Mouse (Mus musculus) hindbrain, embryonic 14.5 days (tissue): Measurements from ENCODE around the gene Clca2. TPM values are rescaled to one million over a fixed set of nuclear protein-coding genes. Genes with fewer than 3 reads are reported as not detected.
"Not testable (repeated sequence)": the region's sequence is repeated elsewhere in the genome, so short reads cannot be mapped to it uniquely, and the experiment has no call there.

Experiments
- ATAC-seq: fragments of 200-750 bp; cut with Nextera tagmentation; 2 replicates; pipeline ENCODE4 v1.8.0; 2017; ENCODE audit warnings: moderate number of reproducible peaks, mild to moderate bottlenecking, moderate TSS enrichment, moderate library complexity; ENCODE audit not compliant: low FRiP score
- DNase-seq: peaks from one replicate; pipeline ENCODE4 v3.0.0-alpha.2; 2015; ENCODE audit warnings: low spot score
- H3K27ac ChIP-seq: fragments of 300-500 bp; sonication (generic); 2 replicates; pipeline ENCODE4 v1.5.1; 2014; ENCODE audit warnings: mild to moderate bottlenecking, moderate library complexity
- H3K27me3 ChIP-seq: fragments of 300-500 bp; sonication (generic); 2 replicates; pipeline ENCODE4 v1.6.1; 2014; ENCODE audit warnings: mild to moderate bottlenecking, low read length, mixed read lengths; ENCODE audit not compliant: control insufficient read depth, insufficient read depth
- H3K36me3 ChIP-seq: fragments of 300-500 bp; sonication (generic); replicated peaks from 2 replicates; pipeline ENCODE4 v1.6.1; 2014; ENCODE audit not compliant: control insufficient read depth, insufficient read depth
- H3K4me1 ChIP-seq: fragments of 300-500 bp; sonication (generic); replicated peaks from 2 replicates; pipeline ENCODE4 v1.6.1; 2014; ENCODE audit warnings: antibody characterized with exemption, low read length, mixed read lengths; ENCODE audit not compliant: control insufficient read depth, insufficient read depth
- H3K4me2 ChIP-seq: fragments of 300-500 bp; sonication (generic); replicated peaks from 2 replicates; pipeline ENCODE4 v1.6.1; 2014; ENCODE audit warnings: mild to moderate bottlenecking, moderate library complexity
- H3K4me3 ChIP-seq: fragments of 300-500 bp; sonication (generic); replicated peaks from 2 replicates; pipeline ENCODE4 v1.5.1; 2014; ENCODE audit warnings: mild to moderate bottlenecking, low read length
- H3K9ac ChIP-seq: fragments of 300-500 bp; sonication (generic); 2 replicates; pipeline ENCODE4 v1.6.1; 2014
- H3K9me3 ChIP-seq: fragments of 300-500 bp; sonication (generic); 2 replicates; pipeline ENCODE4 v1.6.1; 2016; ENCODE audit warnings: low read length; ENCODE audit not compliant: control insufficient read depth
- WGBS: fragments of 180-500 bp; shearing (Covaris S2); extraction: QIAGEN DNeasy Blood & Tissue Kit; methylation state at CpG from one replicate; pipeline ENCODE4 v1.1.7; 2014; 5-methylcytosine and 5-hydroxymethylcytosine counted together
- polyA plus RNA-seq: library from polyadenylated mRNA; unstranded; fragments of >200 nt; fragmentation: Nextera tagmentation; extraction: Ambion mirVana; gene quantifications from 2 replicates; pipeline ENCODE4 v1.2.1, GENCODE M21; 2014

The Clca2 gene
- polyA plus RNA-seq, 1 experiment from 2014 or later: 0.08 TPM

DNA sequence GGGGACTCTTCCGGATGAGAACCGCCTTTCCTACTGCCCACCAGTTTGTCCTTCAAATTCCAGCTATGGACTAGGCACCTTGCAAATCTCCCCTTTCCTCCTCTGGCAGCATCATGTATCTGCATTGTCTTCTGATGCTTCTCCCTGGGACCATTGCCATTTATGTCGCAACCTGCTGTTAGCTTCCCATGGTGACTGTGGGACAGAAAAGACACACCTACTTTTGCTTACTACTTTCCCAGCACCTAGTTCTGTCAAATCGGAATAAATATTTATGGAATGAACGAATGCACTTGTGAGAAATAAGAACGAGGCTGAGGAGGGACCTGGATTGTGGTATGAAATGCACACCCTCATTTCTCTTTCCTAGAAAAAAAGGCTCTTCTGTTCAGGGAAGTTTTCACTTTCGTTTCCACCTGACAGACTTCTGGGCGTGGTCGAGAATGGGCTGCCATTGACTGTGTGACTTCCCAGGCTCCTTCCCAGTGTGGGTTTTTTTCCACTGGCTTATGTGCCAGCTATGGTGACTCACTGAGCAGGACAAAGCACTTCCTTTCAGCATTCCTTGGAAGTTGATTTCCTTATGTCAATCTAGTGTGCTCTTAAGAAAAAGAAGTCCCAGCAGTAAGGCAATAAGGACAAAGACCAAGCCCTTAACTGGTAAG lies 2.8 kb upstream of the Clca2 start:
- WGBS: 84% methylated on average over 9 of the region's 9 CpGs
- Histone ChIP-seq H3K9ac (no peak overlapping the region), H3K4me2 (no peak overlapping the region), H3K36me3 (no peaks in the 10 kb centered on the region), H3K27ac (no peak overlapping the region), H3K9me3 (no peaks in the 10 kb centered on the region), H3K27me3 (no peaks in the 10 kb centered on the region), H3K4me3 (no peak overlapping the region), H3K4me1 (no peaks in the 10 kb centered on the region)
- no peak for ATAC-seq
- no peak for DNase-seq

DNA sequence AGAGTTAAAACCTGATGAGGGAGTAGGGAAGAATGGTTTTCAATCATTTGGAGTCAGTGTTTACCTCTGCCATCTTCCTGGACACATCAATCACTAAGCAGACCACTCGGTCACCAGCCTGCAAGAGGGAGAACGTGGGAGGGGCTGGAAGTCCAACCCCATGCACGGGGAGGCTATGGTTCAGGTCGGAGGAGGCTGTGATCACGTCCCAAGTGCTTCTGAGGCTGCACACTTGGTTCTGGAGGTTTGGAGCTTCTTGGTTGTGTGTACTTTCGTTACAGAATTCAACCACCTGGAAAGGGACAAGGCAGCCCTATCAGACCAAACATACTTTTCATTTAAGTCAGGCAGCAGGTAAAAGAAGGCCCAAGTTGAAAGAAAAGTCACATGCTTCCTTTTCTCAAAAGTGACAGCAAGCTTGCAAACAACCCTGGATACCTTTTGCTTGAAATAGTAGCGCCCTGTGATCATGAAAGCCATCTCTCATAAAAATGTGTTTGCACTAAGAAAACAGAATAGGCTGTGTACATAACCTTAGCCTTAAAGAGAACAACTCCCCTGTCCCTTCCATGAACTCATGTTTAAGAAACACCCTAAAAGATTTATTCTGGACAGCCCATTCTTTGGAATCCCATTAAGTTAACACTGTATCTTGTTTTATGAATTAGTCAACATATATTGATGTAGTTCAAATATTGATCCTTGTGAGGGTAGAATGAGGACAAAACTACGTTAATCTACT lies 11.2 kb downstream of the Clca2 start:
- ATAC-seq: no peak
- Histone ChIP-seq H3K27me3 (no peaks in the 10 kb centered on the region), H3K4me2 (no peak overlapping the region), H3K9ac (no peak overlapping the region), H3K9me3 (no peaks in the 10 kb centered on the region), H3K4me1 (no peaks in the 10 kb centered on the region), H3K36me3 (no peaks in the 10 kb centered on the region), H3K27ac (no peak overlapping the region), H3K4me3 (no peak overlapping the region)
- DNase-seq: no peak
- WGBS: 78% methylated on average over 8 of the region's 8 CpGs

DNA sequence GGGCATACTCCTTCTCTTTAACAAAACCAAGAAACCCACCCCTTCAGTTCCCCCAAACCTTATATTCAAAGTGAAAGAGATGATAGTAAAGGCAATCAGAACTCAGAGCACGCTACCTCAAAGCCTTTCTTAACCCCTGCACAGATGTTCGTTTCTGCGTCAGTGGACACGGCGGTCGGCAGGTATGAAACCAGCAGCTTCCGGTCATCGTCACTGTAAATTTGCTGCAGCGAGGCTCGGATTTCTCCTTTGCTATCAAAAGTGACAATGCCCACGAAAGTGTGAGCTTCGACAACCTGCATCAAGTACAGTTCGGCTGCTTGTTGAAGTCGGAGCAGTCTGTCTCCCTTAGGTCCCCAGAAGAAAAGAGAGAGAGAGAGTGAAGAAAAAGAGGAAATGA lies 13.1 kb downstream of the Clca2 start:
- H3K27ac ChIP-seq: no peak overlapping the region
- no peaks in the 10 kb centered on the region for H3K27me3 ChIP-seq
- no peaks in the 10 kb centered on the region for H3K4me1 ChIP-seq
- no peaks in the 10 kb centered on the region for H3K36me3 ChIP-seq
- no peak for DNase-seq
- ATAC-seq: no peak
- WGBS: 97% methylated on average over 14 of the region's 14 CpGs
- no peak overlapping the region for H3K4me3 ChIP-seq
- no peaks in the 10 kb centered on the region for H3K9me3 ChIP-seq
- H3K9ac ChIP-seq: no peak overlapping the region
- no peak overlapping the region for H3K4me2 ChIP-seq

DNA sequence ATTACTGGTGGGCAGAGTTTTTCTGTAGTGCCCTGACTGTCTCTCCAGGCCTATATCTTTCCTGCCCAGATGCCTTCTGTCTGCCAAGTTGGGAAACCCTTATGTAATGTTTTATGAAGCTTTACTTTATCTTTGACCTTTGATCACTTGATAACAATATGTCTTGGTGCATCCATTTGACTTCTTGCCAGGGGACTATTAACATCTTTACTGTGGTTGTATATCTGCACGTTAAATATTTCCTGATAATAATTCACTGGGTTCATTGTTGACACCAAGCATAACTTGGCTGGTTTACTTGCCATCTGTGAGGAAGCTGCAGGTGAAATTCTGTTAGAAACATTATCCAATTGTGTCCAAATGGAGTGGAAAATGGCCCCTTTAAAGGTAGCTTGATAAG lies 16.2 kb downstream of the Clca2 start:
- whole genome bisulfite sequencing: 87% methylated on average over 1 of the region's 1 CpGs
- no peaks in the 10 kb centered on the region for H3K9me3 ChIP-seq

DNA sequence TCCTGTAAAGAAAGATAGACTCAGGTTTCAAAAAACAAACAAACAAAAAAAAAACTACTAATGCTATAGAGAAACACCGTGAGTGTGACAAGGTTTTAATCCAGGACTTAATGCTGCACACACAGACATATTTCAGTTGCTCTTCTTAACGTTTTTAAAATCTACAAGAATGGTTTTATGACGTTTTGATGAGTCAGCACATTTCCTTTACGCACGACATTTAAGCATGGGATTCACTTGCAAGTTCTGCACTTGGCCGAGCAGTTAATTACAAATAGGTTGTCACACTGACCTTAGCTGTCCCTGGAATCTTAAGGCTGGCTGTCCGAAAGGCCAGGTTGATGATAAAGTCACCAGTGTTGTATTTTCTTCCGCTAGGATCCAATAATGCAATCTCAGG lies 18.3 kb downstream of the Clca2 start:
- Histone ChIP-seq H3K36me3 (no peaks in the 10 kb centered on the region), H3K27ac (no peak overlapping the region), H3K4me1 (no peaks in the 10 kb centered on the region), H3K27me3 (no peaks in the 10 kb centered on the region), H3K9me3 (no peaks in the 10 kb centered on the region), H3K9ac (no peak overlapping the region), H3K4me3 (no peak overlapping the region), H3K4me2 (no peak overlapping the region)
- ATAC-seq (no peak), DNase-seq (no peak)
- WGBS: 86% methylated on average over 8 of the region's 8 CpGs

More for the DNA sequence above, 16.2 kb downstream of the Clca2 start:
- ATAC-seq (no peak), DNase-seq (no peak)
- no peak overlapping the region for H3K9ac ChIP-seq
- no peak overlapping the region for H3K4me3 ChIP-seq
- H3K27me3 ChIP-seq: no peaks in the 10 kb centered on the region
- H3K4me2 ChIP-seq: no peak overlapping the region
- H3K36me3 ChIP-seq: no peaks in the 10 kb centered on the region
- H3K4me1 ChIP-seq: no peaks in the 10 kb centered on the region
- H3K27ac ChIP-seq: no peak overlapping the region

DNA sequence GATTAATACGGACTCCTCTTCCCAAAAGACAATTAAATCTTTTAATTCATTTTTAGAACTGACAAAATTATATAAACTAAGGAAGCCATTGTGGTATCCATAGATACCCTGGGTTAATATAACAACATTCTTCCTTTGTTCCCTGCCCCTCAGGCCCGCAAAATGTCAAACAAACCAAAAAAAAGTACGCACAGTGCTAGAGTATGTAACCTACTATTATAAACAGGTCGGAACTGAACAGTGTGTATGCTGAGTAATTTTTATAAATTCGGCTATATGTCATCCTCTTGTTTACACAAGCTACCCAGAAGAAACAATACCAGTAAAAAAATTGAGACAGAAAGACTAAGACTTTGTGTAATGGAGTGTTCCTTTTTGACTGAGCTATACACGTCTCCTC lies 20.8 kb downstream of the Clca2 start:
- DNase-seq (no peak), ATAC-seq (no peak)
- Histone ChIP-seq H3K4me2 (no peak overlapping the region), H3K27me3 (no peaks in the 10 kb centered on the region), H3K9me3 (no peaks in the 10 kb centered on the region), H3K36me3 (no peaks in the 10 kb centered on the region), H3K27ac (no peak overlapping the region), H3K9ac (no peak overlapping the region), H3K4me1 (no peaks in the 10 kb centered on the region), H3K4me3 (no peak overlapping the region)
- 89% methylated on average over 6 of the region's 6 CpGs for WGBS

DNA sequence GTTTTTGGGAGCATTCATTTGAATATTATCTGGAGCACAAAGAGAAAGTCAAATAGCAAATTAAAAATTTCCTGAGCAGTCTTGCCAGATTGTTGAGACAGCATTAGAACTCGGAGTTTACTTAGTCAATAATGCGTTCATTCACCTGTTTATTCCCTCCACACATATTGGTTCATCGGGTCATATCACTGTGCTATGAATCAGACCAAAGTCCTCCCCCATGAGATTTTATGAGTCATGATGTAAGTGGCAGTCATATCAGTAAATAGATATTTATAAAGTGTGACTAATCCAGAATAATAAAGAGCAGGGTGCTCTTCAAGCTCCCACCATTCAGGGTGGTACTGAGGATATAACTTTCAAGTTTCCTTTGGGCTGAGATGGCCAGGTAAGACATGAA lies 26.9 kb downstream of the Clca2 start:
- H3K4me1 ChIP-seq: no peaks in the 10 kb centered on the region
- H3K27me3 ChIP-seq: no peaks in the 10 kb centered on the region
- no peaks in the 10 kb centered on the region for H3K36me3 ChIP-seq
- no peak overlapping the region for H3K4me3 ChIP-seq
- H3K4me2 ChIP-seq: no peak overlapping the region
- ATAC-seq (no peak), DNase-seq (no peak)
- no peaks in the 10 kb centered on the region for H3K9me3 ChIP-seq
- no peak overlapping the region for H3K9ac ChIP-seq
- H3K27ac ChIP-seq: no peak overlapping the region
- 93% methylated on average over 3 of the region's 3 CpGs for WGBS

DNA sequence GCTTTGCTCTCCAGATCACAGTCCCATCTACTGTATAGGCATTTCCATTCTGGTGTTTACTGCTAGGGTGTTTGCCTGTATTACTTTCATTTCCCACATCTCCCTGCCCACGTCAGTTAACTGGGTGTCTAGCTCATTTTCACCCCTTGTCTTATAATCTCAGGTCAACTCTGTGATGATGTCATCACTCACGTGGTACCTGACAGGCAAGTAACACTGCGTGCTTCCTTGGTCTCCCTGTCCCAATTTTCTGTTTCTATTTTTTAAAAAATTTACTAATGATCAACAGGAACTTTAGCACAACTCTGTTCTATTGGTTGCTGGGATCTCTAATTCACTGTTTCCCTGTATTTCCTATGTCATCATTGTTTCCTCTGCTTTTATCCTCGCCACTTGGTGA lies 30.3 kb downstream of the Clca2 start:
- DNase-seq (no peak), ATAC-seq (no peak)
- 85% methylated on average over 4 of the region's 4 CpGs for WGBS
- Histone ChIP-seq H3K27me3 (no peaks in the 10 kb centered on the region), H3K36me3 (no peaks in the 10 kb centered on the region), H3K9ac (no peak overlapping the region), H3K4me2 (no peak overlapping the region), H3K4me1 (no peaks in the 10 kb centered on the region), H3K4me3 (no peak overlapping the region), H3K27ac (no peak overlapping the region), H3K9me3 (no peaks in the 10 kb centered on the region)

DNA sequence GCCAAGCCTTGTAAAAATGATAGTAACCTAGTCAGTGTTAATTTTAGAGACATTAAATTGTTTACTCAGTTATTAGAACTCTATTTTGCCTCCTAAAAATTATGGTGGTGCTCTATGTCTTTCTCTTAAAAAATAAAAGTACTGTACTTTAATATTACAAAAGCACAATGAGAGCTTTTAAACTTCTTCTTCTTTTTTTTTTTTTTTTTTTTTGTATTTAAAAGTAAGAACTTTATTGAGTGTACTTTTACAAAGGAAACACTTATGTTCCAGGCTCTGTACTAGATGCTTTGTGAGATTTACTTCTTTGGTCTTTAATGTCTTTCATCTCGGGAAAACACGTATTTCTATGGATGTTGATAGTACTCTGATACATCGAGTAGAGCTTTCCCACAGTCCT lies 44.1 kb downstream of the Clca2 start:
- not testable (repeated sequence) for H3K9me3 ChIP-seq, DNase-seq, H3K4me1 ChIP-seq, H3K27ac ChIP-seq, H3K27me3 ChIP-seq, H3K9ac ChIP-seq, H3K4me3 ChIP-seq, H3K36me3 ChIP-seq, ATAC-seq, H3K4me2 ChIP-seq
- WGBS: 89% methylated on average over 3 of the region's 3 CpGs
